Mouse (Mus musculus) right cerebral cortex, adult 18-20 months (tissue): ENCODE results near the gene Mgmt.

Experiments
- DNase-seq: peaks from one replicate; pipeline ENCODE4 v3.0.0; 2022; ENCODE audit warnings: mixed read lengths

The Mgmt gene

DNA sequence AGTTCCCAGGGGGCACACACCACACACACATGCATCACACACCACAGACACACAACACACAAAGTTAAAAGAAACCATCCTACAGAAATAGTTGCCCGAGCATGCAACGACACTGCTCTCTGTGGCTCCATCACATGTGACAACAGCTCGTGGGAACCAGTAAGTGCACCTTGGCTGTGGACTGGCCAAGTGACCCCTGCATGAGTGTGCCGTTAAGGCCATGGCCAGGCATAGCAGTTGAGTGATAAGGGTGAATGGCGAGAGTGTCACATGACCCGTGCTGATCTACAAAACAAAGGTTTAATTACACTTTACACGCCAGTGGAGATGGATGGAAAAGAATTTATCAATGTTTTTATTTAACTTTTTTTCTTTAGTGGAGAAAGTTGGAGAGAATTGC is 245.9 kb downstream of the Mgmt start:
- no peak for DNase-seq

- no peak for DNase-seq
Measured at GRCm38 (mm10) chr7:137141386-137141785, 247.0 kb downstream of the Mgmt start.

DNA sequence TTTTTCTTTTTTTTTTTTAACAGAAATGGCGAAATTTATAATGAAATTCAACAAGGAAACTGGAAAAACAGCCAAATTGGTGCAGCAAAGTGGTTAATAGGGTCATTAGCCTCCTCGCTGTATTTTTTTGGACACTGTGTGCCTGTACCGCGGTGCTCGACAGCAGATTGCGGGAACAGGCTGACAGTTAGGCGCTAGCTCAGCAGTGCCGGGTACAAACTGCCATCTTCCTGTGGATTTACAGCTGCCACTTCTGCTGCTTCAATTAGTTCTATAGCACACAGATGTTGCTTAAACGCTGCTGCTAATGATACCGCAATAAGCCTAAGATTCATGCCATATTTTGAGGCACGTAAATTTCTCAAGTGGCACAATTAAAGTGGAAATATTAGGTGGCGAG is 252.7 kb downstream of the Mgmt start:
- no peak for DNase-seq

DNA sequence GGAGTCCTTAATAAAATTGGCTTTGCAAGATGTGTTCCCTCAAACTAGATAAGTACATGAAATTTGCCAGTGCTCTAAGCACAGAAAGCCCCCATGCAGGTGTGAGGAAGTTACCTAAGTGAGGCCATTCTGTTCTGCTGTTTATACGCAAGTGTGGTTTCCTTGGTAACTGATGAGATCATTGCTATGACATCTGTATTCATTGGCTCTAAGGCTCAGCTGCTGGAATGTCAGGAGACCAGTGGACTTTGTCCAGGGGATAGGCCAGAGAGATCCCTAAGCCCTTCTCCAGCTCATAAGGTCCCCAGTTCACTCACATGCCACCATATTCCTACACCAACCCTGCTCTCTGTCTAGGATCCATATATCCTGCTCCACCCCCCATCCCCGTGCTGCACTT is 257.4 kb downstream of the Mgmt start:
- no peak for DNase-seq

GRCm38 (mm10) chr7:137154623-137155022 is 260.2 kb downstream of the Mgmt start:
- DNase-seq = no peak

DNA sequence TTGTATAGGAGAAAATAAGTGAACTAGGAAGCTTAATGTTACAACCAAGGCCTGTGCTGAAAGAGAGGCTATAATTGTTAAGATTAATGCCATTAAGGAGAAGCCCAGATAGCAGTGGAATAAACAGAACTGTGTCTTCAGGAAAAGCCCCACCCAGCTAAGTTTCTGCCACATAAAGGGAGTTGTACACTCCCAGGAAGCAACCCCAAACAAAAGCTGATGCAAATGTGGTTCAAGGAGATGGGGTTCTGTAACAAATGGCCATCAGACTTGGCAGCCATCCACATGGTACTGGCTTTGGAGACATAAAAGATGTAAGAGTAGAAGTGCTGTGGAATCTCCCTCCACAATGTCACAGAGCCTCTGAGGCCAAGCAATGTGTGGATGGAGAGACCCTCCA is 264.7 kb downstream of the Mgmt start:
- DNase-seq = no peak

DNA sequence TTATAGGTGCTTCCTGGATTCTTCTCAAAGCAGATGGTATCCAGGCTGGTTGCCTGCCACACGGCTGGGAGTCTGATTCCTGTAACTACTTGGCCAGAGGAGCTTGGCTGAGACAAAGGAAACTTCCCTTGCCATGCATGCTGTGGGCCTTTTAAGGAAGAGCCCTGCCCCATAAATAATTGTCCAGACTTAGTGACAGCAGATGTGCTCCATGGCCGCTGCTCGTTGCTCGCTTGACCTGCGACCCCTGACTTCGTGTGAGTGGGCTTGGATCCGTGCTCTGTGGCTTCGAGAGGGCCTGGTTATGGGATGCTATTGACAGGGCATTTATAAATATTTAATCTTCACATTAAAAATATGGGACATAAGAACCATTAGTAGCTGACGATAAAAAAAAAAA is 277.9 kb downstream of the Mgmt start:
- no peak for DNase-seq
